ENCODE assay signal across 27 mouse cellular contexts in the genomic region with DNA sequence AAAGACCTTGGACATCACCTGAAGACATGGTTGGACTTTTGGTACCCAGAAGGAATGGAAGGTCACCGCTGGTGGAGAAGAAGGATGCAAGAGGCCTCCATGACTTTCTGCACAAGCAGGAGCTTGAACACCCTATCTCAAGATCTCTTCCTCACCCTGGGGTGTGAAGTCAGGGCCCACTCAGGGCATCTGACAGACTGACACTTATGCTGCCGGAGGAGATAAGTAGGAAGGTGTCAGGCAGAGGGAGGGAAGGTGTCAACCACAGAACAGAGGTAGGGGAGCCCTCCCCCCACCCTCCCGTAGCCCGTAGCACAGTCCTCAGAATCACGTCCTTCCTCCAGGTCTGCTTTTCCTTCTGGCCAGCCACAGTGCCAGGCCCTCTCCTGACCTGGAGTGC. TPM values are rescaled to one million over a fixed set of nuclear protein-coding genes. Genes with fewer than 3 reads are reported as not detected.
DNase-seq lines count a peak whose midpoint lies in the region.
"Had no signal": no experiment of that assay in that cellular context is flagged by ENCODE, and none has a peak within 500 bp of the region (broad histone marks: within the 10 kb centered on the region; RNA-seq: fewer than 3 reads in every experiment).

No protein-coding gene starts in this region.

- no peaks in the 10 kb centered on the region for H3K27me3 ChIP-seq in limb, embryonic 10.5 days (ENCODE audit: low read depth, poor library complexity, severe bottlenecking)
- H3K27me3 ChIP-seq: CH12.LX; embryonic facial prominence, embryonic 12.5 days; forebrain, embryonic 13.5 days; forebrain, embryonic 15.5 days; Patski had no signal

- peaks cover 19% of the 10 kb centered on the region for H3K4me1 ChIP-seq in limb, embryonic 10.5 days

- H3K9me3 ChIP-seq in limb, embryonic 10.5 days (replicated peaks), result no peaks in the 10 kb centered on the region
- H3K9me3 ChIP-seq: embryonic facial prominence, embryonic 10.5 days; embryonic facial prominence, embryonic 12.5 days; forebrain, embryonic 13.5 days; forebrain, embryonic 15.5 days had no signal

- no peak overlapping the region for H3K4me3 ChIP-seq in limb, embryonic 10.5 days
- H3K4me3 ChIP-seq: embryonic facial prominence, embryonic 10.5 days; embryonic facial prominence, embryonic 12.5 days; forebrain, embryonic 13.5 days; forebrain, embryonic 15.5 days had no signal

- peak; percentile 28 for DNase-seq in T-cell, adult 2 months (ENCODE audit: low spot score)
- DNase-seq in limb, embryonic 10.5 days (ENCODE audit: low spot score), result no peak
- peak; percentile 53 to 70 for DNase-seq in natural killer cell, adult 2 months (ENCODE audit: low spot score in 2 of 2)
- DNase-seq in adrenal gland, postnatal 36 days, result no peak
- no peak for DNase-seq in kidney, adult 18-20 months
- DNase-seq in lung, postnatal 25 days (ENCODE audit: low spot score), result no peak
- DNase-seq: adrenal gland, adult 2 months; adrenal gland, postnatal 10 days; adrenal gland, postnatal 25 days; cerebellum, adult 11-12 months; cerebellum, adult 2 months; cerebellum, adult 9-10 months; cerebellum, postnatal 10 days; cerebellum, postnatal 25 days; forebrain, postnatal 0 days had no signal

- 44% methylated on average over 5 of the region's 5 CpGs for WGBS in limb, embryonic 10.5 days

- peak overlapping the region; percentile 19; the same call in 1 of the 2 replicates for H3K27ac ChIP-seq in limb, embryonic 10.5 days
- H3K27ac ChIP-seq: embryonic facial prominence, embryonic 10.5 days; embryonic facial prominence, embryonic 12.5 days; forebrain, embryonic 13.5 days; forebrain, embryonic 15.5 days had no signal

- H3K36me3 ChIP-seq in limb, embryonic 10.5 days, result no peaks in the 10 kb centered on the region
- H3K36me3 ChIP-seq: embryonic facial prominence, embryonic 10.5 days; embryonic facial prominence, embryonic 12.5 days; forebrain, embryonic 15.5 days; G1E had no signal

RNA-seq across cellular contexts. Expression of a gene that starts 6.0 kb away (rescaled TPM):
- not detected in 2 replicates for polyA plus RNA-seq in limb, embryonic 10.5 days (2016; fragmentation: Nextera tagmentation; extraction: Ambion mirVana)
- total RNA-seq in adrenal gland, postnatal 36 days (2021), result not detected
- total RNA-seq: adrenal gland, postnatal 25 days; CH12.LX; forebrain, postnatal 0 days; G1E had no signal
- polyA plus RNA-seq: C2C12; cerebellum, adult 2 months; cortical plate, adult 2 months; embryonic facial prominence, embryonic 10.5 days; embryonic facial prominence, embryonic 12.5 days; embryonic facial prominence, embryonic 14.5 days; forebrain, embryonic 11.5 days; forebrain, embryonic 13.5 days; forebrain, embryonic 15.5 days; forebrain, postnatal 0 days; G1E; Patski had no signal

RNA-seq across cellular contexts. Expression of a gene that starts 13.0 kb away (rescaled TPM):
- 3.5 and 4.4 TPM in 2 replicates for polyA plus RNA-seq in limb, embryonic 10.5 days (2016; fragmentation: Nextera tagmentation; extraction: Ambion mirVana)
- total RNA-seq in adrenal gland, postnatal 36 days (2021), result not detected
- polyA plus RNA-seq: C2C12 had no signal

RNA-seq across cellular contexts. Expression of a gene that starts 29.0 kb away (rescaled TPM):
- 16.7 and 46.5 TPM in 2 replicates for polyA plus RNA-seq in limb, embryonic 10.5 days (2016; fragmentation: Nextera tagmentation; extraction: Ambion mirVana)
- not detected for total RNA-seq in adrenal gland, postnatal 36 days (2021)
- total RNA-seq: adrenal gland, adult 2 months; adrenal gland, postnatal 25 days had no signal
- polyA plus RNA-seq: adrenal gland, adult 2 months; C2C12; CD4-positive, CD25-positive, alpha-beta regulatory T cell, adult 4 months; cortical plate, adult 2 months; embryonic facial prominence, embryonic 14.5 days; forebrain, embryonic 15.5 days; forebrain, postnatal 0 days; G1E; Patski had no signal

RNA-seq across cellular contexts. Expression of a gene that starts 46.9 kb away (rescaled TPM):
- polyA plus RNA-seq in limb, embryonic 10.5 days (2016; fragmentation: Nextera tagmentation; extraction: Ambion mirVana), result 41.8 and 41.9 TPM in 2 replicates
- 10 to 100 TPM; 42.8 to 53.9 TPM for total RNA-seq in adrenal gland, postnatal 36 days (2021)

RNA-seq across cellular contexts. Expression of a gene that starts 47.2 kb away (rescaled TPM):
- 2.4 and 3.9 TPM in 2 replicates for polyA plus RNA-seq in limb, embryonic 10.5 days (2016; fragmentation: Nextera tagmentation; extraction: Ambion mirVana)
- 10 to 100 TPM; 10.9 to 12.0 TPM for total RNA-seq in adrenal gland, postnatal 36 days (2021)
- polyA plus RNA-seq: C2C12, Patski had no signal

Comparison
In these comparisons a context has a peak if more than half of its experiments do, and no peak if none do; other contexts are left out.
1. DNase-seq: peak in T-cell, adult 2 months (single experiment) and natural killer cell, adult 2 months (2 of 2); none in limb, embryonic 10.5 days (single experiment), adrenal gland, postnatal 36 days (0 of 2), kidney, adult 18-20 months (single experiment) and lung, postnatal 25 days (single experiment).